Mouse (Mus musculus): ENCODE results near the gene Rpusd1. TPM values are rescaled to one million over a fixed set of nuclear protein-coding genes. Genes with fewer than 3 reads are reported as not detected.
"Not testable (repeated sequence)": the region's sequence is repeated elsewhere in the genome, so short reads cannot be mapped to it uniquely, and the experiment has no call there.

The Rpusd1 gene
- polyA plus RNA-seq, 1 experiment = 3.2 TPM

DNA sequence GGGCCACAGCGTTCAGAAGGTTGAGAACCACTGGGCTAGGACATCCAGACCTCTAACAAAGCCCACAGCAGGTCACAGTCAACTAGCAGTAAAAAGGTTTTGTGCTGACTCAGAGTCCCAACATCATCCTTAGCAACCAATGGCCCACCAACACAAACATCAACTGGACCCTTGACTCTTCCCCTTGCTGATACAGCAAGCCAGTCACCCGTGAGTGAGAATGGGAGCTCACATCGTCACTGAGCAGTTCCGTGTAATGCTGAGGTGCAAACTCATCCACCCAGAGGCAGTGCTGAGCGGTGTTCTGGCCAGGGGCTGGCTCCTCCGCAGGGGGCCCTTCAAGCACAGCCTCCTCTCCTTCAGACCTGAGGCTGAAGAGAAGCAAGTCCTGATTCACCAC, 2.2 kb upstream of the Rpusd1 start:
- TF ChIP-seq TAL1 (IDR thresholded peaks at IDR 0.05; ENCODE audit: low read length) = no peak
- TF ChIP-seq GATA1 (IDR thresholded peaks at IDR 0.05; ENCODE audit: low read length) = no peak
- Histone ChIP-seq H3K36me3 (ENCODE audit: control insufficient read depth) (peaks cover 70% of the 10 kb centered on the region), H3K4me3 (replicated peaks) (peak overlapping the region; percentile 17), H3K27me3 (ENCODE audit: control insufficient read depth) (no peaks in the 10 kb centered on the region), H3K4me1 (ENCODE audit: control insufficient read depth) (peaks cover 54% of the 10 kb centered on the region), H3K9me3 (ENCODE audit: control insufficient read depth, low read length) (peaks cover 7% of the 10 kb centered on the region)

GRCm38 (mm10) chr17:25728009-25728270, 470 bp downstream of the Rpusd1 start:
- Histone ChIP-seq H3K9me3 (ENCODE audit: control insufficient read depth, low read length) (peaks cover 7% of the 10 kb centered on the region), H3K4me3 (replicated peaks) (peak overlapping the region; percentile 76), H3K36me3 (ENCODE audit: control insufficient read depth) (peaks cover 54% of the 10 kb centered on the region), H3K4me1 (ENCODE audit: control insufficient read depth) (peaks cover 48% of the 10 kb centered on the region), H3K27me3 (ENCODE audit: control insufficient read depth) (no peaks in the 10 kb centered on the region)
- TF ChIP-seq TAL1 (IDR thresholded peaks at IDR 0.05; ENCODE audit: low read length) (no peak), GATA1 (IDR thresholded peaks at IDR 0.05; ENCODE audit: low read length) (no peak)

DNA sequence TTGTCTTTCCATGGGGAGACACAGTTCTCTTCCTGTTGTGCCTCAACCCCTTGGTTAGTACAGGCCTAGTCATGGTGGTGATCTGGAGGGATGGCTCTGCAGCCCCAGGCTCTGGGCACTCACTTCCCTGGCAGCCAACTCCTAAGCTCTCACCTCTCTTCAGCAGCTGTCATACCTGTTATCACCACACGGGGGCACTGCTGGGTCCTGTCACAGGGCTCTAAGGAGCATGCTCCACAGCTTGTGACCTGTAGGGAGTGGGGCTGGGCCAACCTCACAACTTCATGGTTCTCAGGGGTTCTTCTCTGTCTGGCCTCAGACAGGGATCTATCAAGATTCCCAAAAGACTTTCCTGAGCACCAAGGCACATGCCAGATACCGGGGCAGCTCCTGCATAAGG, 4.6 kb downstream of the Rpusd1 start:
- Histone ChIP-seq H3K4me1 (ENCODE audit: control insufficient read depth) (peaks cover 14% of the 10 kb centered on the region), H3K36me3 (ENCODE audit: control insufficient read depth) (peaks cover 22% of the 10 kb centered on the region), H3K4me3 (replicated peaks) (no peak overlapping the region), H3K27me3 (ENCODE audit: control insufficient read depth) (no peaks in the 10 kb centered on the region), H3K9me3 (ENCODE audit: control insufficient read depth, low read length) (no peaks in the 10 kb centered on the region)
- TF ChIP-seq GATA1 (IDR thresholded peaks at IDR 0.05; ENCODE audit: low read length) (no peak), TAL1 (IDR thresholded peaks at IDR 0.05; ENCODE audit: low read length) (no peak)

- peaks cover under 1% of the 10 kb centered on the region; the same call in 1 of the 2 replicates for H3K4me1 ChIP-seq (ENCODE audit: control insufficient read depth)
- no peaks in the 10 kb centered on the region for H3K9me3 ChIP-seq (ENCODE audit: control insufficient read depth, low read length)
- TF ChIP-seq GATA1 (IDR thresholded peaks at IDR 0.05; ENCODE audit: low read length) = no peak
- no peak for TF ChIP-seq TAL1 (IDR thresholded peaks at IDR 0.05; ENCODE audit: low read length)
- H3K27me3 ChIP-seq (ENCODE audit: control insufficient read depth) = no peaks in the 10 kb centered on the region
- H3K4me3 ChIP-seq (replicated peaks) = no peak overlapping the region
- peaks cover 11% of the 10 kb centered on the region for H3K36me3 ChIP-seq (ENCODE audit: control insufficient read depth)
These were observed 7.8 kb downstream of the Rpusd1 start for GRCm38 (mm10) chr17:25735246-25735645.

DNA sequence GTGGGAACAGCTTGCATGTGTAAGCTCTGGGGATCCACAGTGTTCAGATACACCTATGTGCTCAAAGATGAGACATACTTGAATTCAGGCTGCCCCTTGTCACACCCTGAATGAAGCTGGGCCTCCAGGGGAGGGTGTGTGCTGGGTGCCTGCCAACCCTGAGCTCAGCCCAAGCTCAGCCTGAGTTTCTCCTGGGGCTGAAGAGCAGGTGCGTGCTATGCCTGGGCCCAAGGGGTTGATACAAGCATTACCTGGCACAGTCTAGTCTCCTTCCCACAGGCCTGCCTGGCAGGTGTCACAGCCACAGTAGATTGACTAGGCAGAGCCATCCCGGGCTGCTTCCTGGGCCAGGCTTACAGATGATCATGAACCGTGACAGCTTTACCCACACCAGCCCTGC, 8.3 kb downstream of the Rpusd1 start, which contains the start of gene Mslnl:
Gene Mslnl, plus strand, starts transcription at position 298 of the 400 bp plus-strand sequence.
- H3K4me3 ChIP-seq (replicated peaks) = no peak within 1 kb of the TSS
- H3K27me3 ChIP-seq (ENCODE audit: control insufficient read depth) = no peaks in the 10 kb centered on the region
- TF ChIP-seq TAL1 (IDR thresholded peaks at IDR 0.05; ENCODE audit: low read length) = no peak
- no peak for TF ChIP-seq GATA1 (IDR thresholded peaks at IDR 0.05; ENCODE audit: low read length)
- H3K4me1 ChIP-seq (ENCODE audit: control insufficient read depth) = no peaks in the 10 kb centered on the region
- H3K36me3 ChIP-seq (ENCODE audit: control insufficient read depth) = peaks cover 6% of the 10 kb centered on the region
- H3K9me3 ChIP-seq (ENCODE audit: control insufficient read depth, low read length) = no peaks in the 10 kb centered on the region

GRCm38 (mm10) chr17:25738861-25739260, 11.4 kb downstream of the Rpusd1 start:
- no peak for TF ChIP-seq TAL1 (IDR thresholded peaks at IDR 0.05; ENCODE audit: low read length)
- TF ChIP-seq GATA1 (IDR thresholded peaks at IDR 0.05; ENCODE audit: low read length) = no peak
- no peaks in the 10 kb centered on the region for H3K36me3 ChIP-seq (ENCODE audit: control insufficient read depth)
- H3K27me3 ChIP-seq (ENCODE audit: control insufficient read depth) = no peaks in the 10 kb centered on the region; the same call in 1 of the 2 replicates
- H3K4me3 ChIP-seq (replicated peaks) = no peak overlapping the region
- no peaks in the 10 kb centered on the region for H3K4me1 ChIP-seq (ENCODE audit: control insufficient read depth)
- no peaks in the 10 kb centered on the region for H3K9me3 ChIP-seq (ENCODE audit: control insufficient read depth, low read length)

GRCm38 (mm10) chr17:25741471-25741870, 14.0 kb downstream of the Rpusd1 start:
- H3K36me3 ChIP-seq (ENCODE audit: control insufficient read depth); H3K27me3 ChIP-seq (ENCODE audit: control insufficient read depth); H3K4me1 ChIP-seq (ENCODE audit: control insufficient read depth); H3K9me3 ChIP-seq (ENCODE audit: control insufficient read depth, low read length); H3K4me3 ChIP-seq (replicated peaks): not testable (repeated sequence)

DNA sequence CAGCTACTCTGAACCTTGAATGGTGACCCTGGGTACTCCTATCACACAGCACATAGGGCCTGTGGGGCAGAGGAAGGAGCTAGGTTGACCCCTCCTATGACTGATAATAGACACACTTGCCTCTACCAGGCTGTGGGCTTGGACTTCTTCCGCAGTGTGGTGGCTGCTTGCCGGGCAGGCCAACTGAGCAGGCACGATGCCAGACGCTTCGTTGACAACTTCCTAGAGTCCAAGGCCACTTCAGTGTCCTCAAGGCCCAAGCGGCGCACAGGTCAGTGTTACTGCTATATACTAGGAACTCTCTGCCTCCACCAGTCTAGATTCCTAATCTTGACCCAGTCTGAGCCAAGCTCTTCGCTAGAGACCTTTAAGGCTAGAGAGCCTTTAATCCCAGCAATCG, 16.4 kb downstream of the Rpusd1 start:
- Histone ChIP-seq H3K4me3 (replicated peaks) (no peak overlapping the region), H3K9me3 (ENCODE audit: control insufficient read depth, low read length) (no peaks in the 10 kb centered on the region), H3K36me3 (ENCODE audit: control insufficient read depth) (no peaks in the 10 kb centered on the region), H3K27me3 (ENCODE audit: control insufficient read depth) (no peaks in the 10 kb centered on the region; the same call in 1 of the 2 replicates), H3K4me1 (ENCODE audit: control insufficient read depth) (no peaks in the 10 kb centered on the region)
- TF ChIP-seq GATA1 (IDR thresholded peaks at IDR 0.05; ENCODE audit: low read length) = no peak
- TF ChIP-seq TAL1 (IDR thresholded peaks at IDR 0.05; ENCODE audit: low read length) = no peak

- no peaks in the 10 kb centered on the region for H3K4me1 ChIP-seq (ENCODE audit: control insufficient read depth)
- TF ChIP-seq GATA1 (IDR thresholded peaks at IDR 0.05; ENCODE audit: low read length) (no peak), TAL1 (IDR thresholded peaks at IDR 0.05; ENCODE audit: low read length) (no peak; the same call in 2 of the 3 replicates)
- no peaks in the 10 kb centered on the region for H3K36me3 ChIP-seq (ENCODE audit: control insufficient read depth)
- H3K4me3 ChIP-seq (replicated peaks) = no peak overlapping the region
- H3K9me3 ChIP-seq (ENCODE audit: control insufficient read depth, low read length) = no peaks in the 10 kb centered on the region
- no peaks in the 10 kb centered on the region; the same call in 1 of the 2 replicates for H3K27me3 ChIP-seq (ENCODE audit: control insufficient read depth)
These were observed 16.8 kb downstream of the Rpusd1 start for GRCm38 (mm10) chr17:25744311-25744710.

- H3K27me3 ChIP-seq (ENCODE audit: control insufficient read depth) = no peaks in the 10 kb centered on the region
- TF ChIP-seq GATA1 (IDR thresholded peaks at IDR 0.05; ENCODE audit: low read length) (no peak), TAL1 (IDR thresholded peaks at IDR 0.05; ENCODE audit: low read length) (no peak)
- no peaks in the 10 kb centered on the region for H3K36me3 ChIP-seq (ENCODE audit: control insufficient read depth)
These were observed 20.8 kb downstream of the Rpusd1 start for GRCm38 (mm10) chr17:25748238-25748637.

More at GRCm38 (mm10) chr17:25748238-25748637, 20.8 kb downstream of the Rpusd1 start:
- Histone ChIP-seq H3K4me1 (ENCODE audit: control insufficient read depth) (no peaks in the 10 kb centered on the region), H3K4me3 (replicated peaks) (no peak overlapping the region), H3K9me3 (ENCODE audit: control insufficient read depth, low read length) (no peaks in the 10 kb centered on the region)

Data from erythroblast, embryonic 14.5 days (primary cell).